Mouse (Mus musculus): ENCODE measurements around the gene Adm2.

Gene Adm2

GRCm38 (mm10) chr15:89322670-89323522, at the start of gene Adm2:
Gene Adm2 (plus strand): TSS chr15:89322720.
- in situ Hi-C loops (cut with MboI, MseI) = no loop called here

DNA sequence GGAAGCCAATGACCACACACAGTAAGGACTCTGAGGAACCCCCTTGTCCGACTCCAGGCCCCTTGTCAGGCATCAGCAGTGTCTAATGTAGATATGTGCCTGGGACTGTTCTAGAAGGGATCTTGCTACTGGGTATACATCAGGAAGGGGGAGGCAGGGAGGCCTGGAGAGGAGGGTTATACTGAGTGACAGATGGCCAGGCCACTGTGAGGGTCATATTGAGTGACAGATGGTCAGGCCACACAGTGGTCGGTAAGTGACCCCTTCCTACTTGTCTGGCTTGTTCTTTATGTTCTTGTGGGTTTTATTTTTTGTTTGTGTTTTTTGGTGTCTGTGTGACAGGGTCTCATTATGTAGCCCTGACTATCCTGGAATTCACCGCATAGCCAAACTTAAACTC, 47.0 kb upstream of the Adm2 start:
- in situ Hi-C loops (cut with MboI, MseI) = no loop called here

GRCm38 (mm10) chr15:89277366-89277765, 45.2 kb upstream of the Adm2 start:
- in situ Hi-C loops (cut with MboI, MseI) = no loop called here

GRCm38 (mm10) chr15:89282546-89282945, 40.0 kb upstream of the Adm2 start:
- in situ Hi-C loops (cut with MboI, MseI) = no loop called here

- in situ Hi-C loops (cut with MboI, MseI) = no loop called here
These were observed 38.4 kb upstream of the Adm2 start for GRCm38 (mm10) chr15:89284094-89284493.

DNA sequence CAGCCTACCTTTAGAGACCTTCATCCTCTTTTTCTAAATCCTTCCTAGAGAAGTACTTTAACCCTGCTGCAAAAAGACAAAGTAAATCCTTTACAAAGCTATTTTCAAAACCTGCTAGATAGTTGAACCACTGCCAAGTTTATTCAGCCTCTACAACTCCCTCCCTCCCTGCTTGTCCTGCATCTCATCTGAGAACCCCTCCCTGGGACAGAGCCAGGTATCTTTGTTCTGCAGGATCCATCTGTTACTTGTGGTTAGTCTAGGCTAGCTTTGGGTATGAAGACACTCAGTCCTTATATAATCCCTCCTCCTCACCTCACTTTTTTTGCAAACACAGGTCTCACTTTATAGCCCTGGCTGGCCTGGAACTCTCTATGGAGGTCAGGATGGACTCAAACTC, 37.5 kb upstream of the Adm2 start:
- in situ Hi-C loops (cut with MboI, MseI) = no loop called here

- in situ Hi-C loops (cut with MboI, MseI) = no loop called here
These were observed 37.0 kb upstream of the Adm2 start for GRCm38 (mm10) chr15:89285478-89285877.

GRCm38 (mm10) chr15:89286114-89286513, 36.4 kb upstream of the Adm2 start:
- in situ Hi-C loops (cut with MboI, MseI) = no loop called here

GRCm38 (mm10) chr15:89286582-89286981, 35.9 kb upstream of the Adm2 start:
- in situ Hi-C loops (cut with MboI, MseI) = no loop called here

DNA sequence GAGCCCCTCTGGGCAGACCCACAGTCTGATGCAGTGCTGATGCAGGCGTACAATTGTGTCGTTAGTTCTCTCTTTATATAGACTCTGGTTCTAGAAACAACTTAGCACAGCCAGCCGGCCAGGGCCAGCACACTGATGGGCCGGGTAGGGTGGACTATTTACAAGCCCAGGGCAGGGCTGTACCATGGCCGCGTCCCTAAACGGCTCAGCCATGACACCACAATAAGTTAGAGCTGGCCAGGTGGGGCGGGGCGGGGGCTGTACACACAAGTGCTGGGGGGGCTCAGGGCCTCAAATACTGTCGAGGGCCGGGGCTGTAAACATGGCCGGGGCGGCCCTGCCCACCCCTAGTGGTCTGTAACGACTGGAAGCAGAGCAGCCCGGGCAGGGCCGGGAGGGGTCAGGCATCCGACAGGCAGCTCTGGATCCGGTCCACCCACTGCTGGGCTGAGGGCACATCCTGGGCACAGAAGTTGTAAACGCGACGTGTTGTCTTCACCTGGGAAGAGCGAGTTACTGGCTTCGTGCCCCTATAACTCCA, 34.2 kb upstream of the Adm2 start:
- in situ Hi-C loops (cut with MboI, MseI) = no loop called here

DNA sequence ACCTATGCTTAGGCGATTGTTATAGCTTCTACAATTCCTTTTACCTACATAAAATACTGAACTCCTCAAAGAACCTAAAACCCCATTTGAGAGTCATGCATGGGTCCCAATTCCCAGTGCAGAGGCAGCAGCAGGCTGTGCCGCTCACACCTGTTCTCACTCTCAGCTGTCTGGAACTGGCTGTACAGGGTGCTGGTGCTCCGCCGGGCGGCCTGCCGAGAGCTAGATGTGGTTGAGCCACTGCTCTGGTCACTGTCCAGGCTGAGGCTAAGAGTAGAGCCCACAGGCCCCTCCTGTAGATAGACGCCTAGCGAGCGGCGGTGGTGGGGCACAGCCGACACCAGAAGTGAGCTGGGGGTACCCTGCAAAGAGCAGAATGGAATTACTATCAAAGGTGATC, 33.1 kb upstream of the Adm2 start:
- in situ Hi-C loops (cut with MboI, MseI) = no loop called here

- in situ Hi-C loops (cut with MboI, MseI) = no loop called here
These were observed 31.0 kb upstream of the Adm2 start for GRCm38 (mm10) chr15:89291521-89291920.

DNA sequence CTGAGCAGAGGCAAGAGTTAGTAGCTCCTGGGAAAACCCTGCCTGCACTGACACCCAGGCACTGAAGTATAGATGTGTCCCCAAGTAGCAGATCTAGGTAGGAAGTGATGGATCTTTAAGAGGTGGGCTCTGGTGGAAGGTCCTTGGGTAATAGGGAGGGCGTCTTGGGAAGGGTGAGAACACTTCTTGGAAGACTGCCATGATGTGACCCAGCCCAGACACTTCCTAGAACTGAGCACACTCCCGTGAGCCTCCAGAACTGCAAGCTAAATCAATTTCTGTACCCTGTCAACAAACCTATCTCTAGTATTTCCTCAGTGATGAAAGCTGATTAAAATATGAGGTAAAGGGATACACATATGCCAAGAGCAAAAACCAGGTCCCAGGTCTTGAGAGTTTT, 29.7 kb upstream of the Adm2 start:
- in situ Hi-C loops (cut with MboI, MseI) = no loop called here

GRCm38 (mm10) chr15:89293778-89294177, 28.7 kb upstream of the Adm2 start:
- in situ Hi-C loops (cut with MboI, MseI) = no loop called here

GRCm38 (mm10) chr15:89295580-89296165, 26.8 kb upstream of the Adm2 start:
- in situ Hi-C loops (cut with MboI, MseI) = no loop called here

DNA sequence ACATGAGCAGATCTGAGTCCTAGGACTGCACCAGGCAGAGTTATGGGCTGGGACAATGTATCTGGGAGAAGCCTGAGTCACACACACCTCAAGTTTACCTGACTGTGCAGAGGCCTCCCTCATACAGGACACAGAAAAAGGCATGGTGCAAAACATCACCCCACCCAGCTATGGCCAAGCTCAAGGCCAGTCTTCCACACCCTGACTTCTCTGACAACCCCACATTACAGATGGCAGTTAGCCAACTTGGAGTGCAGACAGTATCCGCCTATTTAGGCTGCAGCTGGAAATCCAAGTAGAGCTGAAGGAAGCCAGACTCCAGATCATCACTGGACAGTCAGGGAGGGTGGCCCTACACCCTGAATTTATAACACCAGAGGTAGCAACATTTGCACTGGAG, 26.1 kb upstream of the Adm2 start:
- in situ Hi-C loops (cut with MboI, MseI) = no loop called here

- in situ Hi-C loops (cut with MboI, MseI) = no loop called here
These were observed 24.8 kb upstream of the Adm2 start for GRCm38 (mm10) chr15:89297695-89298094.

DNA sequence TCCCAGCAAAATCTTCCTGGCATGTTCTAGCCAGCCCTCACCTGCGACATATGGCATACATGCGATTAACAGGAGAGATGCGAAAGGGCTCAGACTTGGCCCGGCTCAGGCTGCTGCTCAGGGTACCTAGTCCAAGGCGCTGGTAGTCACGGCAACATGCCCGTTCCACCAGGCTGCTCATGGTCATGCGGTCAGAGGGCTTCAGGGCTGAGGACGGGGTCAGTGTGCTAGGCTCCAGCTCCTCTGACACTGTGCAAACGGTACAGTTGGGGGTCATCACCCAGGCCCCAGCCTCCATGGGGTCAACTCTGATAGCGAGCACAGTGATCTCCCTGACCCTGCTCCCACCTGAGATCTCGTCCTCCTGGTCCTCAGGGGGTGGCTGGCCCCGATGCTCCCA, 22.3 kb upstream of the Adm2 start:
- in situ Hi-C loops (cut with MboI, MseI) = no loop called here

DNA sequence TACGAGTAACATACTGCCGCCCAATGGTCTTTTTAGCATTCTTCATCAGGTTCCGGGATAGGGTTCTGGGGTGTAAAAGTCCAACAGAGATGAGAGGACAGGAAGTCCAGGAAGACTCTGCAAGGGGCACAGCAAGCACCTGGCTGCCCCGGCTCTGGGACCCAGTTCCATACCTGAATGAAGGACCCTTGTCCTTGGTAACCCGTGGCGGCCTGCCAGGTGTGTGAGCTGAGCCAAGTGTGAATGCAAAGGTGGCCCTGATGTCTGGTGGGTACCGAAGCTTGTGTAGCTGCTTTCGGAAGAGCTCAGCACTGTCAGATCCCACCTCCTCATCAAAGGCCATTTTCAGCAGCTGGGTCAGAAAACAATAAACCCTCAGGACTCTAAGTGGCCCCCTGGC, 21.9 kb upstream of the Adm2 start:
- in situ Hi-C loops (cut with MboI, MseI) = no loop called here

DNA sequence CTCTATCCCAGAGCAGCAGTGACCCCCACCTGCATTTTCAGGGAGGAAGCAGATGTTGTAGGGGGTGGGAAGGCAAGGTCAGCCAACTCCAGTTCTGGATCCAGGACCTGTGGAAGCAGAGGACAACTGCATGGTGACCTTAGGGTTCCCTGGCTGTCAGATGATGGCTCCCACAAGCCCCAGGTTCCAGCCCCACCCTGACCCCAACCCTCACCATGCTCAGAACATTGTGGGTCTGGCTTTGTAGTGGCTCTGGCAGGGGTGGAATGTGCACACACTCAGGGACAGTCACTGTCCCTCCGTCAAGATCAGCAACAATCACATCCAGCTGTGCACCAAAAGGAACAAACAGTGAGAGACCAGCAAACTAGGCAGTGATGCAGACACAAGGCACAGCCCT, 16.6 kb upstream of the Adm2 start:
- in situ Hi-C loops (cut with MboI, MseI) = no loop called here

DNA sequence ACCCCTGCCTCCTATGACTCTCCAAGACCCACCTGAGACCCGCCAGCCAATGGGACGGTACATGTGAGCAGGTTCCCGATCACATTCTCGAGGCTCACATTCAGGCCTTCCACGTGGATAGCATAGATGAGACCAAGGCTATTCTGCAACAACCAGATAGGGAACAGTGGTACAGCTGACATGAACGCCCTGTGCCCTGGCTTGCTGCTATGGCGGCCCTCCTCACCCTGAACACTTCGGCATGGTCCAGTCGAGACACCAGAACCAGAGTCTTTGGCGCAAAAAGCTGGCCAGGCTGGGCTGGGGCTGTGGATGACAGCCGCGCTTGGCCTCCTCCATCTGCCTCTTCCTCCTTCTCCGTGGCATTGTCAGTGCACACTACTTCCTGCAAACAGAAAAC, 15.1 kb upstream of the Adm2 start:
- in situ Hi-C loops (cut with MboI, MseI) = no loop called here

GRCm38 (mm10) chr15:89308406-89309139, 13.9 kb upstream of the Adm2 start:
- in situ Hi-C loops (cut with MboI, MseI) = no loop called here
